Mouse (Mus musculus): ENCODE data around the gene Olfr1137. TPM values are rescaled to one million over a fixed set of nuclear protein-coding genes. Genes with fewer than 3 reads are reported as not detected.

Olfr1137 gene
- not detected in 2 replicates for polyA plus RNA-seq (2016; fragmentation: Nextera tagmentation; extraction: Ambion mirVana)

DNA sequence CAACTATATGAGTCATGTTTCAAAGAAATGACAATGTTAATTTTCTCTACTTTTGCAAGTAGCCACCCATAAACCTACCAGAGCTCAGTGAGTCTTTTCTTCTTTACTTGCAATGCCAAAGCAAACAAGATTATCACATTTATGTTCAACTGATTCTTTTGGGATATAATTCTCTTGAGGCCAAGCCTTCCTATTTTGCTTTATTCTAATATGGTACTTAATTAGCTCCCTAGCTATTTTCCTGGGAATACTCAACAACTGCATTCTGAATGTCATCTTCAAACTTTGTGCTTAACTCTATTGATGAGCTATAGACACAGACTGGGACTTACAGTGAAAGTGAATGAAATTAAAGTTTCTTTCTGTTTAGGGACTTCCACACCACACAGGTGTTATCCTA, at the start of gene Olfr1137:
Gene Olfr1137, minus strand, starts transcription at position 101 of the 400 bp plus-strand sequence.
- H3K27ac ChIP-seq, result no peak within 1 kb of the TSS
- no peaks in the 10 kb centered on the region for H3K27me3 ChIP-seq (ENCODE audit: poor library complexity, severe bottlenecking)
- H3K4me1 ChIP-seq, result no peaks in the 10 kb centered on the region
- no peak within 1 kb of the TSS for H3K4me3 ChIP-seq
- H3K36me3 ChIP-seq (replicated peaks), result no peaks in the 10 kb centered on the region
- no peak for DNase-seq (ENCODE audit: extremely low spot score, low spot score)
- no peaks in the 10 kb centered on the region for H3K9me3 ChIP-seq

DNA sequence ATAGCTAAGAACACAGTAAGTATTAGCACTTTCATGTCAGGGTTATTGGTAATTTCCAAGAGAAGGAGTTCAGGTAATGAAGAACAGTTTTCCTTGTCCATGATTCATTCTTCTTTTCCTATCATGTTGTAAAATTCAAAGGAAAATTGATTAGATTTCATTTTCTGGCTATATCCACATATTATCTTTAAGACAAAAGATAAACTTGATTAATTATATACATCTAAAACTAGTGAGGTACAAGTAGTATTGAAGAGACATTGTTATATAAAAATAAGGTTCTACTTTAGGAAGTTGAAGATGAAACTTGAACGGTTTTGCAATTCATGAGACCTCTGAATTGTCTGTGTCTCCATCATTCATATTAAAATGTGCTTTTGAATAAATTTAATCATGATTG, 40.9 kb upstream of the Olfr1137 start, which contains the start of gene Olfr1141:
Gene Olfr1141, minus strand, starts transcription at position 101 of the 400 bp plus-strand sequence.
- no peak within 1 kb of the TSS for H3K4me3 ChIP-seq
- no peak within 1 kb of the TSS for H3K27ac ChIP-seq
- H3K9me3 ChIP-seq, result no peaks in the 10 kb centered on the region
- H3K27me3 ChIP-seq (ENCODE audit: poor library complexity, severe bottlenecking), result no peaks in the 10 kb centered on the region
- H3K36me3 ChIP-seq (replicated peaks), result no peaks in the 10 kb centered on the region
- 89% methylated on average over 1 of the region's 1 CpGs for WGBS
- H3K4me1 ChIP-seq, result no peaks in the 10 kb centered on the region
- DNase-seq (ENCODE audit: extremely low spot score, low spot score), result no peak

DNA sequence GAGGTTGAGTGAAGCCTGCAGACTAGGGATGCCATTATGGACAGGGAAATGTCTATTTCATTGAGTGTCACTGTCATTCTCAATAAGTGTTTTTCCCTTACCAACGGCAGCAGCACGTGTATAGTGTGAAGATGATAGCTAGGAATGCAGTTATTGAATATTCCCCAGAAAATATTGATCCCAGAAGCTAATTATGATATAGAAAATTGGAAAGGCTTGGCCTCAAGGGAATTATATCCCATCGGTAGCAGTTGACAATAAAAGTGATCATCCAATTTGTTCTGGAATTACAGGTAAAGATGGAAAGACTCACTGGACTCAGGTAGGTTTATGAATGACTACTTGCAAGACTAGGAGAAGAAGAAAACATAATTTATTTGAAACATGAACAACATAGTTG, 30.5 kb upstream of the Olfr1137 start, which contains the start of gene Olfr1140:
Gene Olfr1140, plus strand, starts transcription at position 301 of the 400 bp plus-strand sequence.
- H3K27me3 ChIP-seq (ENCODE audit: poor library complexity, severe bottlenecking), result no peaks in the 10 kb centered on the region
- no peak for DNase-seq (ENCODE audit: extremely low spot score, low spot score)
- H3K9me3 ChIP-seq, result no peaks in the 10 kb centered on the region
- 86% methylated on average over 3 of the region's 3 CpGs for WGBS
- H3K4me1 ChIP-seq, result no peaks in the 10 kb centered on the region
- H3K27ac ChIP-seq, result no peak within 1 kb of the TSS
- H3K36me3 ChIP-seq (replicated peaks), result no peaks in the 10 kb centered on the region
- no peak within 1 kb of the TSS for H3K4me3 ChIP-seq

DNA sequence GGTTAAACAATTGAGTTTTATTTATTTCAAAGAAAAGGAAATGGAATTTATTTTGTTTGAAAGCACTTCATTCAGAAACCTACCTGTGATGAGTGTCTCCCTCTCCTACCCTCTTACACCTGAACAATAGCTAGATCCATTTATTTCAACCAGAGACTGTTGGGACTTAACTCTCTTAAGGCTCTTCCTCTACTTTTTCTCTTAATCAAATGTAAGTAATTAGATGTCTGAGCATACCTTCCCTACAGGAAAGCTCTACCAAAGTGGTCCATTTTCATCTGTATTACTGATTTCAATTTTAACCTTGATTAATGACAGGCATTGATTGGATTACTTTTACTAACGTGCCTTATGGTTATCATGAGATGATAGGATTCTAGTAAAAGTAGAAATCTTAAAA, 26.9 kb upstream of the Olfr1137 start, which contains the start of gene Olfr1138:
Gene Olfr1138, minus strand, starts transcription at position 101 of the 400 bp plus-strand sequence.
- H3K27me3 ChIP-seq (ENCODE audit: poor library complexity, severe bottlenecking), result no peaks in the 10 kb centered on the region
- no peaks in the 10 kb centered on the region for H3K36me3 ChIP-seq (replicated peaks)
- no peak within 1 kb of the TSS for H3K27ac ChIP-seq
- H3K4me1 ChIP-seq, result no peaks in the 10 kb centered on the region
- DNase-seq (ENCODE audit: extremely low spot score, low spot score), result no peak
- no peak within 1 kb of the TSS for H3K4me3 ChIP-seq
- WGBS, result 83% methylated on average over 1 of the region's 1 CpGs
- no peaks in the 10 kb centered on the region for H3K9me3 ChIP-seq

DNA sequence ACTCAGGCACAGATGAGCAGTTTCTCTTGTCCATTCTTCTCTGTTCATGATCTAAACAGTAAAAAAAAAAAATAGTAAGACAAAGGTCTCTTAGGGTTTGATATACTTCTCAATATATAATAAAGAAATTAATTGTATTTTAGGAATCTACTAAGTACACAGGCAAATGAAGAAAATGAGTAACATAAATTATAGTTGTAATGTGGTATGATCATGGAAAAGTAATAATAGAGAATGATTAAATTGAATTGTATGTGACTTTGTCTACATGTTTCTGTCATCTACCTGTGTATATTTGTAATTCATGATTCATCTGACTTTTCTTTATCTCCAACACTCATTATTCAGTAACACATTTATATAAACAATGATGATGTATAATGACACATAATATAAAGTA, 19.1 kb downstream of the Olfr1137 start, which contains the start of gene Olfr1136:
Gene Olfr1136, minus strand, starts transcription at position 101 of the 400 bp plus-strand sequence.
- H3K4me1 ChIP-seq, result no peaks in the 10 kb centered on the region
- no peaks in the 10 kb centered on the region for H3K9me3 ChIP-seq
- H3K27ac ChIP-seq, result no peak within 1 kb of the TSS
- no peaks in the 10 kb centered on the region for H3K36me3 ChIP-seq (replicated peaks)
- no peak for DNase-seq (ENCODE audit: extremely low spot score, low spot score)
- no peak within 1 kb of the TSS for H3K4me3 ChIP-seq
- H3K27me3 ChIP-seq (ENCODE audit: poor library complexity, severe bottlenecking), result no peaks in the 10 kb centered on the region

DNA sequence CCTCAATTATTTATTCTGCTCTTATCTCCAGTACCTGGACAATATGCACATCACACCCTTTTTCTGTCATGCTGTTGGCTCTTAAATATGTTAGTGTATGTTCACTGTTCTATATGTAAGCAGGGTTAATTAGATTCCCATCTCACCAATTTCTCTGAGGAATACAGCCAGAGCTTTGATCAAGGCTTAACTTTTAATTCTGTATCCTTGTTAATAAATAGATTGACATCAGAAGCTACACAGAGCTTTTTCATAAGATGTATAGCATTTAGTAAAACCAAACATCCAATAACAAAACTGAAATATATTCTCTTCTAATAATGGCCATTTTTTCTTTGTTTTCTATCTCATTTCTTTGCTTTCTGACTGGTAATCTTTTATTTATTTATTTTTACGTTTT, 39.4 kb downstream of the Olfr1137 start, which contains the start of gene Olfr1135:
Gene Olfr1135, minus strand, starts transcription at position 101 of the 400 bp plus-strand sequence.
- no peak within 1 kb of the TSS for H3K27ac ChIP-seq
- H3K9me3 ChIP-seq, result no peaks in the 10 kb centered on the region
- WGBS, result 40% methylated on average over 1 of the region's 1 CpGs
- no peak for DNase-seq (ENCODE audit: extremely low spot score, low spot score)
- no peaks in the 10 kb centered on the region for H3K27me3 ChIP-seq (ENCODE audit: poor library complexity, severe bottlenecking)
- H3K4me1 ChIP-seq, result no peaks in the 10 kb centered on the region
- H3K4me3 ChIP-seq, result no peak within 1 kb of the TSS
- no peaks in the 10 kb centered on the region for H3K36me3 ChIP-seq (replicated peaks)

Other genes with a start within 250 kb of the Olfr1137 start
- gene Pramel7, start 216.1 kb downstream of the Olfr1137 start, polyA plus RNA-seq (2016; fragmentation: Nextera tagmentation; extraction: Ambion mirVana), result not detected in 2 replicates
- not detected in 2 replicates for gene Pramel6, start 206.6 kb downstream of the Olfr1137 start, polyA plus RNA-seq (2016; fragmentation: Nextera tagmentation; extraction: Ambion mirVana)
- not detected in 2 replicates for gene Olfr153, start 181.4 kb downstream of the Olfr1137 start, polyA plus RNA-seq (2016; fragmentation: Nextera tagmentation; extraction: Ambion mirVana)
- not detected in 2 replicates for gene Olfr1128, start 167.6 kb downstream of the Olfr1137 start, polyA plus RNA-seq (2016; fragmentation: Nextera tagmentation; extraction: Ambion mirVana)
- not detected in 2 replicates for gene Olfr1129, start 139.3 kb downstream of the Olfr1137 start, polyA plus RNA-seq (2016; fragmentation: Nextera tagmentation; extraction: Ambion mirVana)
- not detected in 2 replicates for gene Olfr1130, start 107.0 kb downstream of the Olfr1137 start, polyA plus RNA-seq (2016; fragmentation: Nextera tagmentation; extraction: Ambion mirVana)
- gene Olfr1131, start 86.1 kb downstream of the Olfr1137 start, polyA plus RNA-seq (2016; fragmentation: Nextera tagmentation; extraction: Ambion mirVana), result not detected in 2 replicates
- gene Olfr1132, start 75.6 kb downstream of the Olfr1137 start, polyA plus RNA-seq (2016; fragmentation: Nextera tagmentation; extraction: Ambion mirVana), result not detected in 2 replicates
- gene Olfr1133, start 65.8 kb downstream of the Olfr1137 start, polyA plus RNA-seq (2016; fragmentation: Nextera tagmentation; extraction: Ambion mirVana), result not detected in 2 replicates
- not detected in 2 replicates for gene Olfr1134, start 54.7 kb downstream of the Olfr1137 start, polyA plus RNA-seq (2016; fragmentation: Nextera tagmentation; extraction: Ambion mirVana)
- gene Olfr1135, start 39.5 kb downstream of the Olfr1137 start, polyA plus RNA-seq (2016; fragmentation: Nextera tagmentation; extraction: Ambion mirVana), result not detected in 2 replicates
- gene Olfr1136, start 19.2 kb downstream of the Olfr1137 start, polyA plus RNA-seq (2016; fragmentation: Nextera tagmentation; extraction: Ambion mirVana), result not detected in 2 replicates
- gene Olfr1138, start 26.8 kb upstream of the Olfr1137 start, polyA plus RNA-seq (2016; fragmentation: Nextera tagmentation; extraction: Ambion mirVana), result not detected in 2 replicates
- not detected in 2 replicates for gene Olfr1140, start 30.6 kb upstream of the Olfr1137 start, polyA plus RNA-seq (2016; fragmentation: Nextera tagmentation; extraction: Ambion mirVana)
- gene Olfr1141, start 40.8 kb upstream of the Olfr1137 start, polyA plus RNA-seq (2016; fragmentation: Nextera tagmentation; extraction: Ambion mirVana), result not detected in 2 replicates
- gene Olfr152, start 66.3 kb upstream of the Olfr1137 start, polyA plus RNA-seq (2016; fragmentation: Nextera tagmentation; extraction: Ambion mirVana), result not detected in 2 replicates
- not detected in 2 replicates for gene Olfr1143, start 87.4 kb upstream of the Olfr1137 start, polyA plus RNA-seq (2016; fragmentation: Nextera tagmentation; extraction: Ambion mirVana)
- not detected in 2 replicates for gene Olfr1145, start 96.6 kb upstream of the Olfr1137 start, polyA plus RNA-seq (2016; fragmentation: Nextera tagmentation; extraction: Ambion mirVana)
- gene Olfr1148, start 117.4 kb upstream of the Olfr1137 start, polyA plus RNA-seq (2016; fragmentation: Nextera tagmentation; extraction: Ambion mirVana), result not detected in 2 replicates
- gene Olfr1150-ps1, start 130.8 kb upstream of the Olfr1137 start, polyA plus RNA-seq (2016; fragmentation: Nextera tagmentation; extraction: Ambion mirVana), result not detected in 2 replicates
- gene Olfr1151, start 142.7 kb upstream of the Olfr1137 start, polyA plus RNA-seq (2016; fragmentation: Nextera tagmentation; extraction: Ambion mirVana), result not detected in 2 replicates
- not detected in 2 replicates for gene Olfr1152, start 153.3 kb upstream of the Olfr1137 start, polyA plus RNA-seq (2016; fragmentation: Nextera tagmentation; extraction: Ambion mirVana)
- gene Olfr1153, start 181.8 kb upstream of the Olfr1137 start, polyA plus RNA-seq (2016; fragmentation: Nextera tagmentation; extraction: Ambion mirVana), result not detected in 2 replicates
- not detected in 2 replicates for gene Olfr1154, start 192.0 kb upstream of the Olfr1137 start, polyA plus RNA-seq (2016; fragmentation: Nextera tagmentation; extraction: Ambion mirVana)
- gene Olfr1155, start 232.0 kb upstream of the Olfr1137 start, polyA plus RNA-seq (2016; fragmentation: Nextera tagmentation; extraction: Ambion mirVana), result not detected in 2 replicates
- gene Olfr1156, start 239.9 kb upstream of the Olfr1137 start, polyA plus RNA-seq (2016; fragmentation: Nextera tagmentation; extraction: Ambion mirVana), result not detected in 2 replicates